In the genomic region with DNA sequence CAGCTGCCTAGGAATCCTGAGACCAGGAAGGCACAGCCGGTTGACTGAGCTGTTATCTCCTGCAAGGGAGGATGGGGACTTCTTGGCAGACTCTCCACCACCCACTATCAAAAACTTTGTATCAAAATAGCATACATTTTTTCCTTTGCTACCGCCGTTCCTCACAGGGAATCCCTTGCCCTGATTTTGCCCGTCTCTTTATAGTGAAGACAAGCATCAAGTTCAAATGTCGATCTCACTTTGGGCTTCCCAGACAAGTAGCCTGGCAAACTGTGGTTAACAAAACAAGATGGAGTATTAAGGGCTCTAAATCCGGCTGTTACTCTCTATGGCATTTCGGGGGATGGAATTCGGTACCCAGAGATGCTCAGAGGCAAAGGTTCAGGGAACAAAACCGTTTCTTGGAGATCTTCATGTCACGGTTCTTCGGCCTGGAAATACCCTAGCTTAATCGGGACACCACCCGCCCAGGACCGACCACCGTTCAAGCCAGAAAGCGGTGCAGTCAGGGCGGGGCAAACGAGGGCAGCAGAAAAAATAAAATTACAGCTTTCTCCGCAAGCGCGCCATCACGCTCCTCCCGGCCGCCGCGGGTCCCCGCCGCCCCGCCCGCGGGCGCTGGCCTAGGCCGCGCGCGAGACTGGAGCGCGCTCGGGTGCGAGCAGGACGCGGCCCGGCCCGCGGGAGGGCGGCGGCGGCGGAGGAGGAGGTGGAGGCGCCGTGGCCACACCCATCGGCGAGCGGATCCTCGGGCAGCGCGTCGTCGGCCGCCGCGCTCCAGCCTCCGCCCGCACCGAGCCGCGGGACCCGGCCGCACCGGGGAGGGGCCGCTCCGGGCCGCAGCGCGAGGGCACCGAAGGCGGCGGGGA, we compare ENCODE assay signal across 8 mouse cellular contexts. TPM values are rescaled to one million over a fixed set of nuclear protein-coding genes. Genes with fewer than 3 reads are reported as not detected.
A peak's percentile ranks its signal among the peaks of the same experiment; 100 is the strongest.
DNase-seq lines count a peak whose midpoint lies in the region; ATAC-seq and TF ChIP-seq lines count a peak whose summit lies in the region.

Gene Arl8a, plus strand, starts transcription at position 748 of the 869 bp plus-strand sequence.

- peak; percentile 85 for ATAC-seq in hindbrain, embryonic 15.5 days (ENCODE audit: low FRiP score, low read depth)
- ATAC-seq in megakaryocyte, adult 5-6 weeks (ENCODE audit: poor library complexity, severe bottlenecking): peak; percentile 67

- DNase-seq in R1 (ENCODE audit: low read depth, low spot score): peak; percentile 52
- peak; percentile 83 to 92 for DNase-seq in cerebellum, postnatal 36 days
- DNase-seq in gastrocnemius, adult 18-20 months (ENCODE audit: low spot score): peak; percentile 80
- peak; percentile 87 to 89 for DNase-seq in left cerebral cortex, adult 2 months (ENCODE audit: extremely low spot score in 1 of 2, low spot score in 2 of 2)
- peak; percentile 91 for DNase-seq in right cerebral cortex, adult 18-20 months
- peak; percentile 77 for DNase-seq in urinary bladder, adult 2 months (ENCODE audit: low spot score)

- intact Hi-C loops in left cerebral cortex, adult 2 months (cut with DNase I): loop anchor here (2.0 kb wide), 1 partner anchor 222 kb away; no protein-coding TSS in a partner anchor

- TF ChIP-seq CTCF in left cerebral cortex, adult 2 months (IDR thresholded peaks at IDR 0.05): no peak

- H3K27ac ChIP-seq in hindbrain, embryonic 15.5 days (replicated peaks): peak within 1 kb of the TSS; percentile 99
- H3K27ac ChIP-seq in left cerebral cortex, adult 2 months: peak within 1 kb of the TSS; percentile 98

- peak within 1 kb of the TSS; percentile 95 for H3K4me3 ChIP-seq in hindbrain, embryonic 15.5 days
- peak within 1 kb of the TSS; percentile 75 for H3K4me3 ChIP-seq in left cerebral cortex, adult 2 months

- H3K4me2 ChIP-seq in hindbrain, embryonic 15.5 days: peak within 1 kb of the TSS; percentile 81

- no peaks in the 10 kb centered on the region for H3K27me3 ChIP-seq in hindbrain, embryonic 15.5 days

- H3K36me3 ChIP-seq in hindbrain, embryonic 15.5 days: no peaks in the 10 kb centered on the region; the same call in 1 of the 2 replicates

- WGBS in hindbrain, embryonic 15.5 days: under 1% methylated on average over 76 of the region's 78 CpGs

- peak within 1 kb of the TSS; percentile 99 for H3K9ac ChIP-seq in hindbrain, embryonic 15.5 days

- H3K9me3 ChIP-seq in hindbrain, embryonic 15.5 days: no peaks in the 10 kb centered on the region

- peaks cover 44% of the 10 kb centered on the region for H3K4me1 ChIP-seq in hindbrain, embryonic 15.5 days (replicated peaks)

RNA-seq across cellular contexts. Expression of gene Arl8a, which starts in this region (rescaled TPM):
- total RNA-seq in gastrocnemius, adult 18-20 months (2021): 10 to 100 TPM; 17.4 to 22.5 TPM
- 343 and 418 TPM in 2 replicates for polyA plus RNA-seq in hindbrain, embryonic 15.5 days (2015; fragmentation: Nextera tagmentation; extraction: Ambion mirVana)
- 100 to 1,000 TPM; 262 to 263 TPM for total RNA-seq in left cerebral cortex, adult 2 months (2021)
- 83.3 and 93.2 TPM in 2 replicates for total RNA-seq in megakaryocyte, adult 5-6 weeks (2015)
- total RNA-seq in megakaryocyte, adult 5-6 weeks (2017): 37.1 and 49.1 TPM in 2 replicates
- 115 and 118 TPM in 2 replicates for polyA plus RNA-seq in urinary bladder, adult 2 months (2012; rRNA removed)

Comparison
In these comparisons a context has a peak if more than half of its experiments do, and no peak if none do; other contexts are left out.
1. Peak in every context shown above with its lines: DNase-seq, ATAC-seq, H3K4me3 ChIP-seq and H3K27ac ChIP-seq.